Mouse (Mus musculus) ES-Bruce4 (cell line): ENCODE results near the gene Dusp5.

ENCODE experiments used
- CTCF ChIP-seq: IDR thresholded peaks from one replicate; pipeline ENCODE4 v1.8.1; 2011; ENCODE audit warnings: low read depth, low read length
- EP300 ChIP-seq: IDR thresholded peaks from 2 replicates; pipeline ENCODE4 v1.6.1; 2011; ENCODE audit warnings: low read depth, low read length; ENCODE audit not compliant: insufficient read depth
- POLR2A ChIP-seq: IDR thresholded peaks from one replicate; pipeline ENCODE4 v1.8.1; 2011; ENCODE audit warnings: low read length; ENCODE audit not compliant: insufficient read depth

- TF ChIP-seq POLR2A (no peak), EP300 (no peak), CTCF (no peak)
These were observed 5.1 kb downstream of the Dusp5 start for GRCm38 (mm10) chr19:53533810-53534601.
